Mouse (Mus musculus) intestine, embryonic 15.5 days (tissue): ENCODE data around the gene Pik3cd. TPM values are rescaled to one million over a fixed set of nuclear protein-coding genes. Genes with fewer than 3 reads are reported as not detected.
A peak's percentile ranks its signal among the peaks of the same experiment; 100 is the strongest.

ENCODE experiments used
- ATAC-seq: fragments of 200-750 bp; cut with Nextera tagmentation; 2 replicates; pipeline ENCODE4 v1.8.0; 2017; ENCODE audit warnings: moderate TSS enrichment, moderate library complexity
- H3K27ac ChIP-seq: fragments of 300-500 bp; sonication (generic); 2 replicates; pipeline ENCODE4 v1.5.1; 2015; ENCODE audit warnings: mild to moderate bottlenecking, inconsistent platforms
- H3K27me3 ChIP-seq: fragments of 300-500 bp; sonication (generic); replicated peaks from 2 replicates; pipeline ENCODE4 v1.6.1; 2015; ENCODE audit warnings: inconsistent platforms
- H3K36me3 ChIP-seq: fragments of 300-500 bp; sonication (generic); 2 replicates; pipeline ENCODE4 v1.6.1; 2015; ENCODE audit warnings: inconsistent platforms
- H3K4me1 ChIP-seq: fragments of 300-500 bp; sonication (generic); replicated peaks from 2 replicates; pipeline ENCODE4 v1.6.1; 2015; ENCODE audit warnings: inconsistent platforms
- H3K4me2 ChIP-seq: fragments of 300-500 bp; sonication (generic); replicated peaks from 2 replicates; pipeline ENCODE4 v1.6.1; 2015; ENCODE audit warnings: mild to moderate bottlenecking, inconsistent platforms
- H3K4me3 ChIP-seq: fragments of 300-500 bp; sonication (generic); replicated peaks from 2 replicates; pipeline ENCODE4 v1.5.1; 2015; ENCODE audit warnings: inconsistent platforms
- H3K9ac ChIP-seq: fragments of 300-500 bp; sonication (generic); 2 replicates; pipeline ENCODE4 v1.6.1; 2015; ENCODE audit warnings: inconsistent platforms
- H3K9me3 ChIP-seq: fragments of 300-500 bp; sonication (generic); 2 replicates; pipeline ENCODE4 v1.6.1; 2016; ENCODE audit warnings: inconsistent platforms
- WGBS: fragments of 180-500 bp; shearing (Covaris S2); methylation state at CpG from one replicate; pipeline ENCODE4 v1.1.7; 2015; 5-methylcytosine and 5-hydroxymethylcytosine counted together
- polyA plus RNA-seq: library from polyadenylated mRNA; unstranded; fragments of >200 nt; fragmentation: Nextera tagmentation; extraction: Ambion mirVana; gene quantifications from 2 replicates; pipeline ENCODE4 v1.2.1, GENCODE M21; 2015

Gene Pik3cd
- polyA plus RNA-seq, 1 experiment from 2014 or later = 4.6 TPM

GRCm38 (mm10) chr4:149722104-149723020, 20.0 kb upstream of the Pik3cd start:
- no peaks in the 10 kb centered on the region for H3K9me3 ChIP-seq
- H3K4me3 ChIP-seq = no peak overlapping the region
- peaks cover 53% of the 10 kb centered on the region for H3K36me3 ChIP-seq
- H3K9ac ChIP-seq = no peak overlapping the region
- no peak overlapping the region for H3K4me2 ChIP-seq
- no peaks in the 10 kb centered on the region for H3K4me1 ChIP-seq
- WGBS = 88% methylated on average over 24 of the region's 24 CpGs
- H3K27ac ChIP-seq = no peak overlapping the region
- no peak for ATAC-seq
- no peaks in the 10 kb centered on the region for H3K27me3 ChIP-seq

GRCm38 (mm10) chr4:149721163-149721562, 18.8 kb upstream of the Pik3cd start:
- no peak for ATAC-seq
- no peak overlapping the region for H3K27ac ChIP-seq
- H3K9ac ChIP-seq = no peak overlapping the region
- no peak overlapping the region for H3K4me3 ChIP-seq
- H3K36me3 ChIP-seq = peaks cover 54% of the 10 kb centered on the region
- H3K4me2 ChIP-seq = no peak overlapping the region
- H3K9me3 ChIP-seq = no peaks in the 10 kb centered on the region
- 78% methylated on average over 8 of the region's 8 CpGs for WGBS
- H3K4me1 ChIP-seq = no peaks in the 10 kb centered on the region
- H3K27me3 ChIP-seq = no peaks in the 10 kb centered on the region

GRCm38 (mm10) chr4:149719686-149720085, 17.3 kb upstream of the Pik3cd start:
- no peak overlapping the region for H3K4me2 ChIP-seq
- no peaks in the 10 kb centered on the region for H3K27me3 ChIP-seq
- H3K36me3 ChIP-seq = peaks cover 55% of the 10 kb centered on the region
- H3K9ac ChIP-seq = no peak overlapping the region
- H3K27ac ChIP-seq = no peak overlapping the region
- 85% methylated on average over 6 of the region's 6 CpGs for WGBS
- H3K9me3 ChIP-seq = no peaks in the 10 kb centered on the region
- H3K4me3 ChIP-seq = no peak overlapping the region
- no peaks in the 10 kb centered on the region for H3K4me1 ChIP-seq
- ATAC-seq = no peak

- Histone ChIP-seq H3K9ac (no peak overlapping the region), H3K27ac (no peak overlapping the region), H3K9me3 (no peaks in the 10 kb centered on the region), H3K4me3 (no peak overlapping the region), H3K27me3 (no peaks in the 10 kb centered on the region), H3K4me2 (no peak overlapping the region), H3K4me1 (0 out of 2 replicates have a peak, but pooled peaks cover 14% of the 10 kb centered on the region), H3K36me3 (peaks cover 36% of the 10 kb centered on the region)
- WGBS = 83% methylated on average over 3 of the region's 3 CpGs
- ATAC-seq = no peak
Measured at GRCm38 (mm10) chr4:149714542-149714941, 12.2 kb upstream of the Pik3cd start.

GRCm38 (mm10) chr4:149711955-149712354, 9.6 kb upstream of the Pik3cd start:
- Histone ChIP-seq H3K27ac (no peak overlapping the region), H3K36me3 (peaks cover 15% of the 10 kb centered on the region), H3K4me3 (no peak overlapping the region), H3K4me2 (no peak overlapping the region), H3K27me3 (no peaks in the 10 kb centered on the region), H3K4me1 (0 out of 2 replicates have a peak, but pooled peaks cover 14% of the 10 kb centered on the region), H3K9ac (no peak overlapping the region), H3K9me3 (no peaks in the 10 kb centered on the region)
- peak; percentile 52 for ATAC-seq
- 28% methylated on average over 7 of the region's 7 CpGs for WGBS

GRCm38 (mm10) chr4:149711485-149711884, 9.1 kb upstream of the Pik3cd start:
- Histone ChIP-seq H3K27ac (no peak overlapping the region), H3K36me3 (peaks cover 10% of the 10 kb centered on the region), H3K4me1 (0 out of 2 replicates have a peak, but pooled peaks cover 14% of the 10 kb centered on the region), H3K9ac (peak overlapping the region; percentile 23; the same call in 1 of the 2 replicates), H3K9me3 (no peaks in the 10 kb centered on the region), H3K27me3 (no peaks in the 10 kb centered on the region), H3K4me3 (no peak overlapping the region), H3K4me2 (no peak overlapping the region)
- ATAC-seq = peak; percentile 68
- 77% methylated on average over 5 of the region's 5 CpGs for WGBS

- no peaks in the 10 kb centered on the region for H3K27me3 ChIP-seq
- ATAC-seq = peak; percentile 65
- H3K9me3 ChIP-seq = no peaks in the 10 kb centered on the region
- 0 out of 2 replicates have a peak, but pooled peaks cover 14% of the 10 kb centered on the region for H3K4me1 ChIP-seq
- H3K4me2 ChIP-seq = no peak overlapping the region
- H3K27ac ChIP-seq = no peak overlapping the region
- whole genome bisulfite sequencing = 18% methylated on average over 5 of the region's 5 CpGs
- H3K4me3 ChIP-seq = no peak overlapping the region
- no peak overlapping the region for H3K9ac ChIP-seq
- 0 out of 2 replicates have a peak, but pooled peaks cover 4% of the 10 kb centered on the region for H3K36me3 ChIP-seq
Measured at GRCm38 (mm10) chr4:149710510-149710909, 8.1 kb upstream of the Pik3cd start.

- Histone ChIP-seq H3K9ac (no peak overlapping the region), H3K4me2 (no peak overlapping the region), H3K27ac (no peak overlapping the region), H3K9me3 (no peaks in the 10 kb centered on the region), H3K4me3 (no peak overlapping the region), H3K27me3 (no peaks in the 10 kb centered on the region), H3K4me1 (0 out of 2 replicates have a peak, but pooled peaks cover 4% of the 10 kb centered on the region), H3K36me3 (no peaks in the 10 kb centered on the region)
- WGBS = 89% methylated on average over 8 of the region's 8 CpGs
- ATAC-seq = no peak
Measured at GRCm38 (mm10) chr4:149705941-149706340, 3.6 kb upstream of the Pik3cd start.

GRCm38 (mm10) chr4:149705298-149705697, 2.9 kb upstream of the Pik3cd start:
- ATAC-seq = peak; percentile 68
- Histone ChIP-seq H3K4me1 (0 out of 2 replicates have a peak, but pooled peaks cover under 1% of the 10 kb centered on the region), H3K36me3 (no peaks in the 10 kb centered on the region), H3K4me3 (no peak overlapping the region), H3K4me2 (no peak overlapping the region), H3K27ac (no peak overlapping the region), H3K27me3 (no peaks in the 10 kb centered on the region), H3K9me3 (no peaks in the 10 kb centered on the region), H3K9ac (no peak overlapping the region)
- 45% methylated on average over 7 of the region's 7 CpGs for WGBS

GRCm38 (mm10) chr4:149701426-149702209, 753 bp downstream of the Pik3cd start:
- Histone ChIP-seq H3K4me3 (no peak overlapping the region), H3K27me3 (0 out of 2 replicates have a peak, but pooled peaks cover 5% of the 10 kb centered on the region), H3K9me3 (no peaks in the 10 kb centered on the region), H3K27ac (no peak overlapping the region), H3K36me3 (no peaks in the 10 kb centered on the region), H3K9ac (no peak overlapping the region), H3K4me2 (no peak overlapping the region), H3K4me1 (peaks cover 6% of the 10 kb centered on the region; the same call in 1 of the 2 replicates)
- 0 out of 2 replicates have a peak, but pooled peaks have one; percentile 30 for ATAC-seq
- 61% methylated on average over 18 of the region's 18 CpGs for WGBS

- Histone ChIP-seq H3K9me3 (no peaks in the 10 kb centered on the region), H3K9ac (no peak overlapping the region), H3K27ac (no peak overlapping the region), H3K4me2 (no peak overlapping the region), H3K4me1 (peaks cover 9% of the 10 kb centered on the region; the same call in 1 of the 2 replicates), H3K36me3 (no peaks in the 10 kb centered on the region), H3K27me3 (0 out of 2 replicates have a peak, but pooled peaks cover 5% of the 10 kb centered on the region), H3K4me3 (no peak overlapping the region)
- 85% methylated on average over 4 of the region's 4 CpGs for WGBS
- no peak for ATAC-seq
Measured at GRCm38 (mm10) chr4:149699953-149700352, 2.4 kb downstream of the Pik3cd start.
